Mouse (Mus musculus) small intestine, adult 2 months (tissue): ENCODE results near the gene Usmg5. TPM values are rescaled to one million over a fixed set of nuclear protein-coding genes. Genes with fewer than 3 reads are reported as not detected.

Source experiments
- H3K27ac ChIP-seq: fragments of 200-500 bp; 2 replicates; pipeline ENCODE4 v1.5.1; 2012; ENCODE audit warnings: low read depth, low read length, control low read depth, inconsistent platforms; ENCODE audit not compliant: insufficient read depth
- H3K27me3 ChIP-seq: fragments of 200-500 bp; 2 replicates; pipeline ENCODE4 v1.6.1; 2012; ENCODE audit warnings: mild to moderate bottlenecking, moderate library complexity, low read length, inconsistent platforms; ENCODE audit not compliant: control insufficient read depth, insufficient read depth
- H3K36me3 ChIP-seq: fragments of 200-500 bp; 2 replicates; pipeline ENCODE4 v1.6.1; 2012; ENCODE audit warnings: mild to moderate bottlenecking, low read length, control low read depth, inconsistent platforms; ENCODE audit not compliant: control insufficient read depth, insufficient read depth
- H3K4me1 ChIP-seq: fragments of 200-500 bp; 2 replicates; pipeline ENCODE4 v1.6.1; 2012; ENCODE audit warnings: low read length, inconsistent platforms, mixed read lengths; ENCODE audit not compliant: control insufficient read depth, insufficient read depth, insufficient read length
- H3K4me3 ChIP-seq: fragments of 200-500 bp; 2 replicates; pipeline ENCODE4 v1.5.1; 2012; ENCODE audit warnings: low read depth, mild to moderate bottlenecking, control low read depth, inconsistent platforms, low read length, moderate library complexity
- CTCF ChIP-seq: fragments of 200-500 bp; IDR thresholded peaks from 2 replicates; pipeline ENCODE4 v1.5.1; 2012; ENCODE audit warnings: low read depth, mild to moderate bottlenecking, control low read depth, inconsistent platforms, low read length, moderate library complexity, mixed read lengths; ENCODE audit not compliant: insufficient replicate concordance, insufficient read length; ENCODE audit errors: extremely low read depth
- POLR2A ChIP-seq: fragments of 200-500 bp; IDR thresholded peaks from 2 replicates; pipeline ENCODE4 v1.6.1; 2012; ENCODE audit warnings: low read depth, mild to moderate bottlenecking, control low read depth, inconsistent platforms, low read length, moderate library complexity
- WGBS: fragments of 180-500 bp; shearing (Covaris S2); methylation state at CpG from one replicate; pipeline ENCODE4 v1.1.7; 2018; 5-methylcytosine and 5-hydroxymethylcytosine counted together
- polyA plus RNA-seq: library from polyadenylated mRNA; depleted of rRNA; stranded (reverse); fragments of >200 nt; gene quantifications from 2 replicates; pipeline ENCODE4 v1.2.3, GENCODE M21; 2012

Gene Usmg5
- polyA plus RNA-seq, 1 experiment, result 34.7 TPM

GRCm38 (mm10) chr19:47057684-47058083 lies 32.8 kb downstream of the Usmg5 start:
- 80% methylated on average over 1 of the region's 1 CpGs for WGBS
- Histone ChIP-seq H3K27me3 (no peaks in the 10 kb centered on the region), H3K4me1 (peaks cover 6% of the 10 kb centered on the region; the same call in 1 of the 2 replicates), H3K36me3 (no peaks in the 10 kb centered on the region), H3K27ac (no peak overlapping the region), H3K4me3 (no peak overlapping the region)
- TF ChIP-seq CTCF, result no peak
- no peak for TF ChIP-seq POLR2A

DNA sequence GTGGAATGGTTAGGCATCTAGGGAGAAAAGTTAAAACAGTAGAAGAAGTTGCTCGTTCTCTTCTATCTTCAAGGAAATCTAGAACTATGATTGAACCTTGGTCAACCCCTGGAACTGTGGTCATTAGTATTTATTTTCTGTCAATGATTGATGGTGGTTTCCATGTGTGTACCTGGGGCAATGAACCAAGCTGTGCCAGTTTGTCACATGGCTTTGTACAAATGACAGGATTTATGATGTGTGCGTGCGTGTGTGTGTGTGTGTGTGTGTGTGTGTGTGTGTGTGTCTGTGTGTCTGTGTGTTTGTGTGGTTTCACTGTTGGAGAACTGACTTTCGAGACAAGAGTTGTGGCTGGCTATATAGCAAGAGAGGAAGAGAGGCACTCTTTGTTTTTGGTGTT lies 37.0 kb downstream of the Usmg5 start:
- Histone ChIP-seq H3K36me3 (no peaks in the 10 kb centered on the region), H3K27ac (peak overlapping the region; percentile 81), H3K4me1 (peaks cover 10% of the 10 kb centered on the region; the same call in 1 of the 2 replicates), H3K4me3 (no peak overlapping the region), H3K27me3 (no peaks in the 10 kb centered on the region)
- TF ChIP-seq POLR2A, result no peak
- no peak for TF ChIP-seq CTCF
- 17% methylated on average over 4 of the region's 4 CpGs for WGBS

DNA sequence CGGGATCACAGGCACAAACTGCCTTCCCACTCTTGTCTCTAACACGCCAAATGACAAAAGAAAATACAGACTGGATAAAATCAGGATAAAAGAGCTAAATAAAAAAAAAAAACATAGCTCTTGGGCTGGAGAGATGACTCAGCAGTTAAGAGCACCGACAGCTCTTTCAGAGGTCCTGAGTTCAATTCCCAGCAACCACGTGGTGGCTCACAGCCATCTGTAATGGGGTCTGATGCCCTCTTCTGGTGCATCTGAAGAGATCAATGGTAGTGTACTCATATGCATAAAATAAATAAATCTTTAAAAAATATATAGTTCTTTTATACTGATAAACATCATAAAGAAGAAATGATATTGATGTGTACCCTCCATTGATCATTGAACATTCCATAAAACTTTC lies 37.5 kb downstream of the Usmg5 start:
- WGBS, result 56% methylated on average over 4 of the region's 4 CpGs
- Histone ChIP-seq H3K36me3 (0 out of 2 replicates have a peak, but pooled peaks cover 2% of the 10 kb centered on the region), H3K27me3 (no peaks in the 10 kb centered on the region), H3K4me1 (peaks cover 10% of the 10 kb centered on the region; the same call in 1 of the 2 replicates), H3K4me3 (no peak overlapping the region), H3K27ac (peak overlapping the region; percentile 81)
- TF ChIP-seq CTCF, result no peak
- no peak for TF ChIP-seq POLR2A

DNA sequence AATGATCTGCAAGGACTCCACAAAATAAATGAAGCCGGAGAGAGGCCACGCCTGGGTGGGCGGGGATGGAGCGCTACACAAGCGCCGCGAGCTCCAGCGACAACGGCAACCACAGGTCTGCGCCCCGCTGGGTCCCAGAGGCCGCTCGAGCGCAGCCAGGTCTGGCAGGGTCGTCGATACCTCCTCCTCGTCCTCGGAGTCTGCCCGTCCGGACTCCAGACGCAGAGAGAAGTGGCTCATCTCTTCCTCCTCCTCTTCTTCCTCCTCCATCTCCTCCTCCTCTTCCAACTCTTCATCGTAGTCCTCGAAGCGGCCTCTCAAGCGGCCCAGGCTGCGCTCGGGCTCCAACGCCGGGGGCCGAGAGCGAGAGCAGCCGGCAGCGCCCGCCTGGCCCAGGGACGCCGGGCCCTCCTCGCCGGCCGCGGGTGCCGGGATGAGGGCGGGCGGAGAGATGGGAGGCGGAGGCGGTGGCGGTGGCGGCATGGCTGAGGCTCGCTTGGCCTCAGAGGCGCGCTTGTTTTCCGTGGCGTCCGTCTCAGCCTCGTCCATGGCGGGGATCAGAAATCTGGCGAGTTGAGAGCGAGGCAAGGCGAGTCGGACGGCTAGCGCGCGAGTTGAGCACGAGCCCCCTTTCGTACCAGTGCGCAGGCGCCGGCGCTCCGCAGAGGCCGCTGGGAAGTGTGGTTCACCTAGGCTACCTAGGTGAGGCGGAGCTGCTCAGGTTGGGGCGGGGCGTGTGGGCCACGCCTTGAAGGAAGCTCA lies 40.0 kb downstream of the Usmg5 start, which contains the start of gene Pcgf6:
Gene Pcgf6 (minus strand): TSS at position 636 of the 762 bp plus-strand sequence.
- H3K27ac ChIP-seq, result peak within 1 kb of the TSS; percentile 44
- TF ChIP-seq POLR2A, result peak; percentile 24; the same call in 1 of the 2 replicates
- no peak for TF ChIP-seq CTCF
- peaks cover 7% of the 10 kb centered on the region for H3K36me3 ChIP-seq
- H3K4me1 ChIP-seq, result peaks cover 10% of the 10 kb centered on the region; the same call in 1 of the 2 replicates
- 1% methylated on average over 75 of the region's 75 CpGs for WGBS
- H3K4me3 ChIP-seq, result peak within 1 kb of the TSS; percentile 84
- H3K27me3 ChIP-seq, result no peaks in the 10 kb centered on the region

GRCm38 (mm10) chr19:47049840-47050239 lies 40.6 kb downstream of the Usmg5 start:
- Histone ChIP-seq H3K27ac (no peak overlapping the region), H3K4me3 (peak overlapping the region; percentile 84), H3K4me1 (peaks cover 10% of the 10 kb centered on the region; the same call in 1 of the 2 replicates), H3K36me3 (peaks cover 7% of the 10 kb centered on the region), H3K27me3 (no peaks in the 10 kb centered on the region)
- TF ChIP-seq CTCF, result no peak
- no peak for TF ChIP-seq POLR2A
- WGBS, result 3% methylated on average over 7 of the region's 7 CpGs

DNA sequence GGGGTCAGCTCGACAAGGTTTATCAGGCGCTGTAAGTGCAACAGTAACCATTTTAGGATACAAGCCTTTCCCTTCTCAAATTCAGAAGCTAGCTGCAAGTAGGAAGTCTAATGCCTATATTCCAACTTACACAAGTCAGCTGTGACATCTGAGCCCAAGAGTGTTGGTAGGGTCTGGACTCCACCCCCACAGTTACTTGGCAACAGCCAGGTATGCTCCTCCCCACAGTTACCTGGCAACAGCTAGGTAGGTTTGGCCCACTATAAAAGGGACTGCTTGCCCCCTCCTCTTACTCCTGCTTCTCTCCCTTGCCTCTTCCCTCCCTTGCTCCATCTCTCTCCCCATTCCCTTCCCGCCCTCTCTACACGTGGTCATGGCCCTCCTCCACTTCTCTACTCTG lies 41.4 kb downstream of the Usmg5 start:
- H3K27ac ChIP-seq, result no peak overlapping the region
- 59% methylated on average over 4 of the region's 4 CpGs for WGBS
- peaks cover 9% of the 10 kb centered on the region; the same call in 1 of the 2 replicates for H3K4me1 ChIP-seq
- no peak overlapping the region for H3K4me3 ChIP-seq
- no peaks in the 10 kb centered on the region for H3K27me3 ChIP-seq
- peaks cover 8% of the 10 kb centered on the region for H3K36me3 ChIP-seq
- TF ChIP-seq POLR2A, result no peak
- no peak for TF ChIP-seq CTCF

GRCm38 (mm10) chr19:47047236-47047833 lies 43.1 kb downstream of the Usmg5 start:
- Histone ChIP-seq H3K27me3 (no peaks in the 10 kb centered on the region), H3K4me1 (peaks cover 2% of the 10 kb centered on the region; the same call in 1 of the 2 replicates), H3K36me3 (peaks cover 10% of the 10 kb centered on the region), H3K27ac (no peak overlapping the region), H3K4me3 (no peak overlapping the region)
- no peak for TF ChIP-seq POLR2A
- no peak for TF ChIP-seq CTCF
- WGBS, result 89% methylated on average over 13 of the region's 13 CpGs
